Mouse (Mus musculus) stomach, postnatal 0 days (tissue): ENCODE measurements around the gene Gpx8.

Experiments used
- CTCF ChIP-seq: IDR thresholded peaks from 2 replicates; pipeline ENCODE4 v1.5.1; 2016; ENCODE audit warnings: antibody characterized with exemption, low read depth, mild to moderate bottlenecking, moderate library complexity
- EP300 ChIP-seq: optimal IDR thresholded peaks from 2 replicates; pipeline ENCODE3; 2016; ENCODE audit warnings: antibody characterized with exemption

DNA sequence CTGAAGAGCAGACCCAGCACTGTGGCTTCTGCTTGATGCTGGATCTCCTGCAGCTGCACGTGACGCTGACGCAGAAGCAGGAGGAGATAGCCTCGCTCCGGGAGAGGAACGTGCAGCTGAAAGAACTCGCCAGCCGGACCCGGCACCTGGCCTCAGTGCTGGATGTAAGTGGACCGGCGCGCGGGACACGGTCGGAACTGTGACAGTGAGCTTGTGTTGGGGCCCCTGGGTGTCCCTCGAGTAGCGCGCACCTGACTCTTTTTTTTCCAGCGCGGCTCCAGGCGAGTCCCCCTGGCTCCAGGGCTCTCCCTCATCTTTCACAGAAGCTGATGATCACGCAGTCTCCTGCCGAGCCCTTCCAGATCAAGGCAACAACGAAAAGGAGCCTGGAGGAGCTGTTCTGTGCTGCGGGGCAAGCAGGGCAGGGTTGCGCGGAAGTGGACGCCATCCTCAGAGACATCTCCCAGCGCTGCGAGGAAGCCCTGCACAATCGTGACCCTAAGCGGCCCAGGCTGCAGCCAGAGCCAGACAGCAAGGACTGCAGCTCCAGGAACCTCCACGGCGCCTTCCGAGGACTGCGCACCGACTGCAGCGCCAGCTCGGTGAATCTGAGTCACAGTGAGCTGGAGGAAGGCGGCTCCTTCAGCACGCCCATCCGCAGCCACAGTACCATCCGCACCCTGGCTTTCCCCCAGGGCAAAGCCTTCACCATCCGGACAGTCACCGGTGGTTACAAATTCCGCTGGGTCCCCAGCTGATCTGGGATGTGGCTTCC lies 47.6 kb downstream of the Gpx8 start:
- TF ChIP-seq CTCF (no peak), EP300 (no peak)
